Mouse (Mus musculus) ovary, postnatal 10 days (tissue): ENCODE results near the gene Stub1.

ENCODE experiments used
- DNase-seq: peaks from one replicate; pipeline ENCODE4 v3.0.0; 2022; ENCODE audit warnings: low spot score

Stub1 gene

DNA sequence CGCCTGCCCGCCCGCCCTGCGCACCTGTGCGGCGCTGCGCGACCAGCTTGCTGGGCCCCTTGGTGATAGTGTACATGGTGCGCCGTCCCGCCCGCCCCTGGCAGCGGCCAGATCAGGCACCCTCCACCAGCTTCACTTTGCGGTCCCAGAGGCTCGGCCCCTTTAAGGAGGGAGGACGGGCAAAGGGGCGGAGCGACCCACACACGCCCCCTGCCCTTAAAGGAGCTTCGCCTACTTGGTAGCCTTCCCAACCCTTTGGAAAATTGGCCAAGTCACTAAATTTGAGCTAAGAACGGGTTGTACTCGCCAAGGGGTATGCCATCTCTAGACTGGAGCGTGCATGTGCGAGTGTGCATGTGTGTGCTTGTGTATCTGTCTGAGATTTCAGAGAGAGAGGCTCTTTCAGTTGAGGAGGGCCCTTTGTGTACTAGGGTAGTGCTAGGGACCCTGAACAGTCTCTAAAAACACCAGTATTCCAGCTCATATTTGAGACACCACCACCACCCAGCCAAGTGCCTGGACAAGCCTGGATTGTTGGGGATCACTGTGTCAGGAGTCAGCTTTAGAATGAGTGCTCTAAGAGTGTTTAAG lies 35.5 kb upstream of the Stub1 start, which contains the start of gene Mcrip2:
Gene Mcrip2, minus strand, starts transcription at position 164 of the 591 bp plus-strand sequence.
- DNase-seq, result peak; percentile 56

DNA sequence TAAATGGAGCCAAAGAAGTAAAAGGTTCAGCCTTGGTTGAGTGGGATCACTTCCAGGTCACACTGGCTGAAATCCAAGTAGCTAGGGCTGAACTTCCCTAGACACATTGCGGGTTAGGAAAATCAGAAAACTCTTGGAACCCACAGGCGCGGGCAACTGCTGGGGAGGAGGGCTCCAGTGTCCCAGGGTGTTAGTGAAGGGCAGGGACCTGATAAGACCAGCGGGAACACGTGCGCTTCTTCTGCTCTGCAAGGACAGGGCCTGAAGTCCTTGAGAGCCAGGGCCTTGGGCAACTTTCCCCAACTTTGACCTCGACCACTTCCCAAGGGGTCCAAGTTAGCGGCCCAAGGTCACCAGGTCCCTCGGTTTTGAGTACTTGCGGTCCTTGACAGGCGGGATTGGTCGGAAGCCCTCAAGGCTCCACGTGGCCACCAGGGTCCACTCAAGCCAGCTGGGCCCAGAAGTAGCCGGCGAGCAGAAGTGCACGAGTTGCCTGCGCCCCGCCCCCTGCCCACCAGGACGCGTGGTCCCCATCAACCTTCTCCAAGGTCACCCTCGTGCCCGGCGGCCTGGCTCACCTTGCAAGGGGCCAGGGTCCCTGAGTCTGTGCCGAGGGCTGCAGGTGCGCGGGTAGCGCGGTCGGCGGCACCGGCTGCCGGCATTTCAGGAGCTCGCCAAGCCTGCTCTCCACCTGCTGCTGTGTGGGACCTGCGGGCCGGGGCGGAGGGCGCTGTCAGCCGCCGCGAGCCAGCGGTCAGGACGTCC lies 34.8 kb upstream of the Stub1 start:
- peak; percentile 41 for DNase-seq

DNA sequence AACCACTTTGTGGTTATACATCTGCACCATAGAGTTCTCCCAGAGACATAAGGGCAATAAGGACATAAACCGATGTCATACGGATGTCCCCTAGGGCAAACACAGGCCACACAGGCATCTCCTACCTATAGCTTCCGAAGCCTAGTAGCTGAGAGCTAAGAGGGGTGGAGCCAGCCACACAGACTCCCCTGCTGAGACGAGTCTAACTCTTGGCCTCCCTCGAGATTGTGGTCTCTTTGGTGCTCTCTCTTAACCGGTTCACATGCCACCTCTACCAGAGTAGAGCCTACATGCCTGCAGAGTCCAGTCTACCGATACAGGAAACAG lies 34.3 kb upstream of the Stub1 start:
- DNase-seq, result no peak

DNA sequence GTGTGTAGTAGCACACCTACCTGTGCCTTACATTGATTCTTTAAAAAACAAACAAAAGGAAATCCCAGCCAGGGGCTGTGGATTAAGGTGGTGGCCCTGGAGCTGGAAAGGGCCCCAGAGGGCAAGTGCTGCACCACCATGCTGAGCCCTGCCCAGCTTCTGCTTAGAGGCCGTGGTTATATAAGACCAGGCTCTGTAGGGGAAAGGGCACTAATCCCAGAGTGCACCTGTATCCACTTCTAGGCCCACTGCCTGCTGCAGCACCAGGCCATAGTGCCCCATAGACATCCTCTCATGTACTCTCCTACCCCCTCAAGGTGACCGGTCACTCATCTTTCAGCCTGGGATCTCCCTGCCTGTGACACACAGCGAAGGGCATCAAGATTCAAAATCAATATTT lies 33.0 kb upstream of the Stub1 start:
- no peak for DNase-seq

DNA sequence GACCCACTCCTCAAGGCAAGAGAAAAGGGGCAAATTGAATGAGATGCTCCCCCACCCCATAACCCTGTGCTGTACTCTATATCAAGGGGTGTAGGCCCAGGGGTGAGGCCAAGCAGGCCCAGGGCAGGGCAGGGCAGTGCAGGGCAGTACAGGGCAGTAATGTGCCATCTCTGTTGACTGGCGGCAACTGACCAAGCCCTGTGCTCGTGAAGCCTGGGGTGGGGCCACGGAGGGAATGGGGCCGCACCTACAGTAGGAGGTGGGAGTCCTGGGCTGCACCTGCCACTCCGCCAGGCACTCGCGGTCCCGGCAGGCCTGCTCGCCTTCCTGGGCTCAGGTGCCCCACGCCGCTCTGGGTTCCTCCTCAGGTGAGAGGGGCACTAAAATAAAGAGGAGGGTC lies 32.1 kb upstream of the Stub1 start:
- no peak for DNase-seq

DNA sequence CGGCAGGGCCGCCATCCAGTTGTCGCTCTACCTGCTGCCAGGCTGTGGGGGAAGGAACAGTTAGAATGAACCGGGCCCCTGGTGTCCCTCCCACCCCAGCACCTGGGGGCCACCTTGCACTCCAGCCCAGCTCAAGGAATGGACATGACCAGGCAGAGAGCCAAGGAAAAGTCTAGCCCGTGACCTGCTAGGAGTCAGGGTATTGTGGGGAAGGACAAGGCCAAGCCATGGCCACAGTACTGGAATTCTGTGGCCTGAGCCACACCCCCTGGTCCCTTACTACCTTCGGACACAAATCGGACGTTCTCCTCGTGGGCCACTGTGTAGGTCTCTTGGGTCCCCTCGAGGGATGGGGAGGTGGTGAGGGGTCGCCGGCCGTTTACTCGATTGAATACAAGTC lies 31.1 kb upstream of the Stub1 start:
- DNase-seq, result no peak

DNA sequence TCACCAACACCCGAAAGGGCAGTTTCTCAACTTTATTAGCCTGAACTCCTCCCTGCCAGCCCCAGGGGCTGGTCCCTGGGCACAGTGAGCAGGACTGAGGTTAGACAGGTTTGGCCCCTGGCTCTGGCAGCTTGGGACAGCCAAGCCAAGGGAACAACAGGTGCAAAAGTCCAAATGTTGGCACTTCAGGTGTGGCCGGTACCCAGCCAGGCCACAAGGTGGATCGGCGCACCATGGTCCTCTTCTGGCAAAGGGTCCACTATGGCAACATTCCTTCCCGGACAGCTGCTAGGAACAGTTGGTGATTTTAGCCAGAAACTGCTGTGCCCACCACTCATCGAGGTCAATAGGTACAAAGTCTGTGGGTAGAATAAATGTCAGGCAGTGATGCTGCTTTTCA lies 30.5 kb upstream of the Stub1 start:
- no peak for DNase-seq

DNA sequence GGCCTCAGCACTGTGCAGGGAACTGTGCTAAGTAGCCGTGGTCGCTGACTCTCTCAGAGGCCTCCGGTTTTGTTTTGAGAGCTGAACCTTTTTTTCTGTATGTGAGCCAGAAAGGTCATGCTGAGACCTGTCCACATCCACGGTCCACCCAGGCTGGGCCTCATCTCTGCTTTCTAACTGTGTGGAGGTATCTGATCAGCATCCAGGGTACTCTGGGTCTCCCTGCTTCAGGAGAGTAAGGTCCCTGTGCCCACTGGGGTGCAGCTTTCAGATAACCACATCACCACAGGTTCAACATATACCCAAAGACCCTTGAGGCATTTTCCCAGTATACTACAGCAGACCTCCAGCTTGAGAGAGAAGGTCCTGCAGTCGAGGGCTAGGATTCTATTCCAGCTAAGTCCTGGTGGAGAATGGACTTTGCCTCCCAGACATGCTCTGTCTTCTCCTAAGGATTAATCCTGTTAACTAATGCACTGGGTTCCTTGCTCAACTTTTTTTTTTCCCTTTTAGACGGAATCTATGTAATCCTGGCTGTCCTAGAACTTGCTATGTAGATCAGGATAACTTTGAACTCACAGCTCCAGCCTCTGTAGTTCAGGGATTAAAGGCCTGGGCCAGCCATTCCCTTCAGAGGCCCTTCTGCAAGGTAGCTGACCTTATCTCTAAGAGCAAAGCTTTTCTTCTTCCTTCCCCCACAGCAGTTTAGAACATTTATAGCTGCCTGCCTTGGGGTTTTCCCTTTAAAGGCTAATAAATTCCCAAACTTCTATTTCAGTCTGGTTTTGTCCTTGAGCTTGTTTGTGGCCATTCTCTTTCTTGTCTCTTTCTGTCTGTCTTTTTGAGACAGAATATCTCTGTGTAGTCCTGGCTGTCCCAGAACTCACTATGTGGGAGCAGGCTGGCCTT lies 28.8 kb upstream of the Stub1 start:
- no peak for DNase-seq

DNA sequence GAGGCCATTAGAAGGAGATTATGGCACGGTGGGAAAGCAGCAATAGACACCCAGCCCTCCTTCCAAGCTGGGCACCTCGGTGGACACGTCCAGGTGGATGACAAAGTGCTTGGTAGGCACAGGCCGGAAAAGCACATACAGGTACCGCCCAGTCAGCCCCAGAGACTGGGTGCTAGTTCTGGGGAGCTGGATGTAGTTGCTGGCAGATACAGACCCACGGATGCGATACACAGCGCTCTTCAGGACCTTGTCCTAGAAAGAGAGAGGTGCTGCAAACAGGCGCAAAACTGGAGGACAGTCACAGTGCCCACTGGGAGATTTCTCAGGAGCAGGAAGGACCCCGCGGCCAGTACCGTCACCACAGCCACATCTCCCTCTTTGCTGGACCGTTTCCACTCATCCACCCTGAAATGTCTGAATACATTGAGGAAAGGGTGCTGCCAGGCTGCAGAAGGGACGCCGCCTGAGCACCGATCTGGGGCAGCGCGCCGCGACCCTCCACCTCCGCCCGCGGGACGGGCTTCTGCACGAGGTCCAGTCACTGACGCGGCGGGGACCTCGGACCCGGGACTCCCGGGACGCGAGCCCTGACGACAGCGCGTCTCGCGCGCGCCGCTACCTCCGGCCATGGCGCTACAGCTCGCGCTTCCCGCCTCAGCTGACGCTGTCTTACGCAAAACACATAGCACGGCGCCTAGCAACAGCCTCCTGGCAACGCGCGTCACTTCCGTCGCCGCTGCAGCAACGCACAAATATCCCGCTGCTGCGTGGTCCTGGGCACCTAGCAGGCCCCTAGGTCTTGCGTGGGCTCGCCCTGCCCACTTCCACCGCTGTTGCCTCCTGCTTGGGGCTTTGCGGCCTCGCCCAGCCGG lies 27.9 kb upstream of the Stub1 start, which contains the start of gene Wdr90:
Gene Wdr90, minus strand, starts transcription at position 670 of the 872 bp plus-strand sequence.
- DNase-seq, result peak; percentile 82

DNA sequence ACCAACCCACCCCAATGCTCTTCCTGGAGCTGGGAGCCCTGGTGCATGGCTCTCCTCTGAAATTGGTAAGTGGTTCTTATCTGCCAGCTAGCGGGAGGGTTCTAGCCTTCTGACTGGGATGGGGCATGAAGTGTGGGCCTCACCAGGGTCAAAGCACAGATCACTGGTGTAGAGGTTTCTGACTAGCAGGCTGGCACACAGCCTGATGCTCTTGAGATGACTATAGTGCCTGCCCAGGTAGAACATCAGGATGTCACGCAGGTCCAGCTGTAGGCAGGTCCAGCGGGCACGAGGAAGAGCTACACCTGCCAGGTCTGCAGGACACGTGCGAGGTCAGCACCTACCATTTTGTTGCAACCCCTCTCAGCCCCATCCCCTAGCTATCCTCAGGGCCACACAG lies 27.0 kb upstream of the Stub1 start:
- DNase-seq, result no peak

DNA sequence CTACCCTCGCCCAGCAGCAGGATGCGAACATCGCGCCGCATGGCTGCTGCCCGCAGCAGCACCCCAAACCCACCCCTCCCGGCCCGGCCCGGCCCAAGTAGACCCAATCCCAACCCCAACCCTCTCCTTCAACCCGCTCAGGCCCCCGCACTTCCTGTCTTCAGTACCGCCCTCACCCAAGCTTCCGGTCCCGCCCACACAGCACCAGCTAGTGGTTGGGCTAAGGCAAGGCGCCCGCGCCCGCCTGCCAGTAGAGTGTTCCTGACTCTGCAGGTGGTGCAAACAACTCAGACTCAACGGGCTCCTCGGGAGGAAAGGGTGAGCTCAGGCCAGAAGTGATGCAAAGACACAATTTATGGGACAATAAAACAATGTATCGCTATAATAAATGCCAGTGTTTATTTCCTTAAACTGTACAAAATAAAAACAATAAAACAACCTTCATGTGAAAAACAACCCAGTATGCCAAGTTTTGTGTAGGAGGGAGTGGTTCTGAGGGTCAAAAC lies 11.2 kb upstream of the Stub1 start, which contains the start of gene Rhot2:
Gene Rhot2, minus strand, starts transcription at position 456 of the 506 bp plus-strand sequence.
- peak; percentile 86 for DNase-seq

DNA sequence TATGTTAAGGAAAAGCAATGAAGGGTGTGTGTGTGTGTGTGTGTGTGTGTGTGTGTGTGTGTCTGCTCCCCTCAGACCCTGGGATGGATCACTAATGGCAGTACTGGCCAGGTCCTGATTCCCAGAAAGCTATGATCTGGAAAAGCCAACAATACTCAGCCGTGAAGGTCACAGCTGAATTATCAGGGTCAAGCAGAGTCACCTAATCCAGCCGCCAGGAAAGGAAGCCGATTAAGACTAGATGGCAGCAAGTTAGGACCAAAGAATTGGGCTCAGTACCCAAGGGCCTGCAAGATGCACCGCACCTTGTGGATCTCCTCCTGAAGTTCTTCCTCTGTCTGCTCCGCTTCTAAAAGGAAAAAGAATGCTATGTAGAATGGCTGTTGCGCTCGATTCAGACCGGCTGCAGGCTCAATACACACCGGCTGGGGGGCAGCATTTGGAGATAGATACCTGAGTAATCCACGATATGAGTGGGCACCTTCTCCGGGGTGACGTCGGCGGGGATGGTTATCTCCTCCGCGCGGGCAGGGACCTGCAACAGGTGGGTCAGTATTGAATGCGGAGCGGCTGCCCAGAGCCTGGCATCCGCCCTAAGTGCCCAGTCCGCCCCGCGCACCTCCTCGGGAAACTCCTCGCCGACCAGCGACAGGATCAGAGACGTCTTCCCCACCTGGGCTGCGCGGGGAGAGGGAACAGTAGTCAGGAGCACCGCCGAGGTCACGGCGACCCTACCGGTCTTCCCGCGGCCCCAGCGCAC lies 10.6 kb upstream of the Stub1 start:
- no peak for DNase-seq

DNA sequence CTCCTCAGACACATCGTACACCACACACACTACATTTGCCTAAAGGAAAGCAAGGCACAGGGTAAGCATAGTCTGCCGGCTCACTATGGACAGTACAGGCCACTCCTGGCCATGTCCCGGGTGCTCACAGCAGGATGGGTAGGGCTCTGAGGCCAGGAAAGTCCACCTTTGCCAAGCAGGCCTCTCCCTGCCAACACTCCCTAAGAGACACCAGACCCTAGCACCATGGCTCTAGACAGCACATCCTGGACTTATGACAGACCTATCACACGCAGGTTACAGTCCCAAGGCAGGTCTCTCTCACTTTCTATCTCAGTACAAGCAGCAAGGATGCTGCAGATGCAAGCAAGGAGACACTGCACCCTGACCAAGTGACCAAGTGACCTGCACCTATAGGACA lies 9.9 kb upstream of the Stub1 start:
- DNase-seq, result no peak

DNA sequence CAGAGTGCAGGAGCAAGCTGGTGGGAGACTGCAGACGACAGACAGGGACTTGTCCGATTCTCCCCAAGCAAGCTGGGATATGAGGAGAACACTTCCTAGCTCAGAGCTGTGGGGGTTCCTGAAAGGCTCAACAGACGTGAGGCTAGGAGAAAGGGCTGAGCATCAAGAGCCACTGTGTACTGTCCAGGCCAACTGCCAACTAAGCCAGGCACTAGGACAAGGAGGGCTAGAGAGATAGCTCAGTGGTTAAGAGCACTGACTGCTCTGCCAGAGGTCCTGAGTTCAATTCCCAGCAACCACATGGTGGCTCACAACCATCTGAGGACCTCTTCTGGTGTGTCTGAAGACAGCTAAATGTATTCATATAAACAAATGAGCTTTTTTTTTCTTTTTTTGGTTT lies 9.3 kb upstream of the Stub1 start:
- DNase-seq, result no peak

DNA sequence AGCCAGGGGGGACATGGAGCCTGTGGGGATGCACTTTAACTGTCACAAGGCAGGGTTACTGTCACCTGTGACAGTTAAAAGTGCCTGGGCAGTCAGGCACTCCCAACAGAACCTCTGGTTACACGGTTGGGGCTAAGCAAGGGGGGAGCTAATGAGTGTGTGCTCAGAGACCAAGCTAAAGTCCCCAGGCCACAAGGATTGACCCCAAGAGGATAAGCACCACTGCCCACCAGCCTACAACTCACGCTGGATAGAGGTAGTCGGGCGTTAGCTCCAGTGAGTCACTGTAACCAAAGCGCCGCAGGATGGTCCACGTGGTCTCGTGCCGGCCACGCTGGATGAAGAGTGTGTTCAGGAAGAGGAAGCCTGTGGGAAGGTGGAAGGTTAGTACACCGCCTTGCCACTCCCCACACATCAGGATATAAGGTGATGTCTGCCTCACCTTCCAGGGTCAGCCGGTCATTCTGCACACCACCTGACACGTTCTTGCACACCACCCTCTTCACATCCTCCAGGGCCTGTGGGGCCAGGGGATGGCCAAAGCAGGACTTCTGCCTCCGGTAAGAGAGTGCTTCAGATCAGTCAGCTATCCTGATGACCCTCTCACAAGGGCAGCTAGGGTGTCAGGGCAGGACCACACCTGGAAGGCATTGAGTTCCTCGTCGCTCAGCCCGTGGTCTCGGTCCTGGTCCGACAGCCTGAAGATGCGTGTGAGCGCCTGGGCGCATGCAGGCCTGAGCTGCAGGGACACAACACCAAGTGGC lies 8.1 kb upstream of the Stub1 start, which contains the start of gene Gm20683:
Gene Gm20683, minus strand, starts transcription at position 647 of the 764 bp plus-strand sequence.
- DNase-seq, result no peak

DNA sequence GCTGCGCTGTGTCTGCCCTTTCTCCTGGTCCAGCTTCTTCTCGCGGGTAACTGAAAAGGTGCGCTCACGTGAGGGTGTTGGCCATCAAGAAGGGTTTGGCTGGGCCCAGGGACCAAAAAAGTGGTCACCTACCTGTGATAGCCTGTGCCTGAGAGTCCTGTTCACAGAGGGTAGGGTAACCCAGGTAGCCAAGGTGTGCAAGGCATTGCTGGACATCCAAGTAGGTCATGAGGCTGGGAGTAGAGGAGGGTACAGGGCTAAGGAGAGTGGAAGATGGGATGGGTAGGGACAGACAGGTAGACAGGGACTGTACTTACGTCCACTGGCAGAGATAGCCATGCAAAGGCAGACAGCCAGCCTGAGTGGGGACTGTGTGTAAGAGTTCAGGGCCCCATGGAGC lies 7.3 kb upstream of the Stub1 start:
- no peak for DNase-seq

DNA sequence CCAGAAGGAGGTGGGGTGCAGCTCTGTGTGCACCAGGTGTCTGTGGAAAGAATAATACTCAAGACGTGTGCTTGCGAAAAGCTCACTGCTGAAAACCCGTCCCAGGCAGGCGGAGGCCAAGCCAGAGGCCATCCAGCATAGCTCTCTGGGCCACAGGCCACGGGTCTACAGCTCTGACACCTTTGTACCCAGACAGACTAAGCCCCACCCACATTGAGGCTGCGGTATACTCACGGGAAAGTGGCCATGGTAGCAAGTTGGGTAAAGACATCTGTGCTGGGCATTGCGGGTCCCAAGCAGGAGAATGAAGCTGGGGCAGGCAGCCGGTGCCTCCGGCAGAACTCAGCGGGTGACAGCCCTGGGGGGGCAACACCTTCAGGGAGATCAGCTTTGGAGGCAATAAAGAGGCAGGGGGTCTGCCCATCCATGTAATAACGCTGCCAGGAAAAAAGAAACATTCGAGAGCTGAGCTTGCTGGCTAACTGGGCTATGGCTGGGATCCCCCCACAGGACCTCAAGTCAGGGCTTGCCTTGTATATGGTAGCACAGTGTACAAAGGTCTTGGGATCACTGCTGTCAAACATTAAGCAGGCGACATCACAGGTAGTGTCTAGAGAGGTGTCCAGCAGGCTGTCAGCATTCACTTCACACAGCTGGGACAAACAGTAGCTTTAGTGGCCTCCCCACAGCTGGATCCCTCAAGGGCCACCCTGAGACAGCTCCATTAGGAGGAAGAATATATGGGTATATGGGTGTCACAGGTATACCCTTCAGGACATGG lies 6.4 kb upstream of the Stub1 start:
- no peak for DNase-seq

DNA sequence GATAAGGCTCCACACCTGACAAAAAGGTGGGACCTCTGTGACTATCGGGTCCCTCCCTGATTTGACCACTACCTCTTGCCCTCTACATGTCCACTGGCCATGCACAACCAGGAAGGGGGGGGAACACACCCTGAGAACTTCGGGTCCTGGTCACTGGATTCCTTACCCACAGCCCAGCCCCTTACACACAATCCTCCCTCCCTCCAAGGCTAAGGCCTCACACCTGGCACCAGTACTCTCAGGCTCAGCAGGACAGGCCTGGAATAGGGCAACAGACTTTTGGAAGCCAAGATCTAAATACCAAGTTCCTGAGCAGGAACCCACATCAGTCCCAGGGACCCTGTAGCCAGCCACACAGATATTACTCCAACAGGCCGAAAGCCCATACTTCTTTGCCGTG lies 5.7 kb upstream of the Stub1 start:
- DNase-seq, result no peak

DNA sequence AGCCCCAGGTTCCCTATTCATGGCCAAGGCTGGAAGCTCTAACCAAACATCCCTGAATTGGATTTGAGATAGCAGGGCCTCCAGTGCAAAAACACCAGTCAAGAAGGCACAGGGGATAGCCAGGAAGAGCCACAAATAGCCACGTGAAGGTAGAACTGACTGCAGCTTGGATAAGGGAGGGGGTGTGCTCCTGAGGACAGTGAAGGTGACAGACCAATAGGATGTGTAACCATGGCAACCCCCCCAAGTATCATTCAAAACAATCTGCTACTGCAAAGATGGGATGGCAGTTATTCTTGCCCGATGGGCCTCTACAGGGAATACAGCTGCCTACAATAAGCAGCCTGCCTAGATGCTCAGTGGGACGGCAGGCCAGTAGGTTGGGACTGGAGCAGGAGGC lies 4.3 kb upstream of the Stub1 start:
- no peak for DNase-seq
